Mouse (Mus musculus): ENCODE results near the gene Sgo1. TPM values are rescaled to one million over a fixed set of nuclear protein-coding genes. Genes with fewer than 3 reads are reported as not detected.
"Not testable (repeated sequence)": the region's sequence is repeated elsewhere in the genome, so short reads cannot be mapped to it uniquely, and the experiment has no call there.

The Sgo1 gene
- polyA plus RNA-seq, 1 experiment from 2014 or later: 39.2 TPM

- no peak overlapping the region for H3K9ac ChIP-seq
- H3K27me3 ChIP-seq: no peaks in the 10 kb centered on the region
- H3K4me3 ChIP-seq: no peak overlapping the region
- no peak overlapping the region for H3K4me2 ChIP-seq (replicated peaks)
- no peaks in the 10 kb centered on the region for H3K4me1 ChIP-seq
- peaks cover 2% of the 10 kb centered on the region; the same call in 1 of the 2 replicates for H3K36me3 ChIP-seq
- H3K9me3 ChIP-seq: no peaks in the 10 kb centered on the region
- 86% methylated on average over 3 of the region's 3 CpGs for WGBS
- no peak overlapping the region for H3K27ac ChIP-seq
- ATAC-seq (ENCODE audit: insufficient number of reproducible peaks, insufficient read depth, low FRiP score, low TSS enrichment): no peak
Measured at GRCm38 (mm10) chr17:53664267-53664666, 24.9 kb downstream of the Sgo1 start.

GRCm38 (mm10) chr17:53661056-53661840 lies 27.9 kb downstream of the Sgo1 start:
- Histone ChIP-seq H3K27me3 (no peaks in the 10 kb centered on the region), H3K27ac (no peak overlapping the region), H3K9ac (no peak overlapping the region), H3K36me3 (0 out of 2 replicates have a peak, but pooled peaks cover 2% of the 10 kb centered on the region), H3K4me3 (no peak overlapping the region), H3K4me1 (no peaks in the 10 kb centered on the region), H3K9me3 (no peaks in the 10 kb centered on the region), H3K4me2 (replicated peaks) (no peak overlapping the region)
- WGBS: 78% methylated on average over 6 of the region's 6 CpGs
- ATAC-seq (ENCODE audit: insufficient number of reproducible peaks, insufficient read depth, low FRiP score, low TSS enrichment): no peak

GRCm38 (mm10) chr17:53659738-53660137 lies 29.4 kb downstream of the Sgo1 start:
- 79% methylated on average over 4 of the region's 4 CpGs for WGBS
- no peak for ATAC-seq (ENCODE audit: insufficient number of reproducible peaks, insufficient read depth, low FRiP score, low TSS enrichment)

GRCm38 (mm10) chr17:53659230-53659629 lies 29.9 kb downstream of the Sgo1 start:
- 87% methylated on average over 8 of the region's 8 CpGs for WGBS
- ATAC-seq (ENCODE audit: insufficient number of reproducible peaks, insufficient read depth, low FRiP score, low TSS enrichment): no peak
- no peaks in the 10 kb centered on the region for H3K4me1 ChIP-seq
- no peak overlapping the region for H3K27ac ChIP-seq
- no peak overlapping the region for H3K4me2 ChIP-seq (replicated peaks)
- H3K9me3 ChIP-seq: no peaks in the 10 kb centered on the region
- no peak overlapping the region for H3K9ac ChIP-seq
- H3K4me3 ChIP-seq: no peak overlapping the region
- no peaks in the 10 kb centered on the region for H3K27me3 ChIP-seq
- 0 out of 2 replicates have a peak, but pooled peaks cover 13% of the 10 kb centered on the region for H3K36me3 ChIP-seq

More at GRCm38 (mm10) chr17:53659738-53660137, 29.4 kb downstream of the Sgo1 start:
- no peak overlapping the region for H3K4me3 ChIP-seq
- H3K36me3 ChIP-seq: 0 out of 2 replicates have a peak, but pooled peaks cover 9% of the 10 kb centered on the region
- H3K27ac ChIP-seq: no peak overlapping the region
- H3K27me3 ChIP-seq: no peaks in the 10 kb centered on the region
- no peak overlapping the region for H3K9ac ChIP-seq
- no peak overlapping the region for H3K4me2 ChIP-seq (replicated peaks)
- no peaks in the 10 kb centered on the region for H3K4me1 ChIP-seq
- no peaks in the 10 kb centered on the region for H3K9me3 ChIP-seq

GRCm38 (mm10) chr17:53658668-53659067 lies 30.5 kb downstream of the Sgo1 start:
- Histone ChIP-seq H3K4me2 (replicated peaks) (no peak overlapping the region), H3K27me3 (no peaks in the 10 kb centered on the region), H3K9me3 (no peaks in the 10 kb centered on the region), H3K27ac (no peak overlapping the region), H3K4me3 (no peak overlapping the region), H3K4me1 (no peaks in the 10 kb centered on the region), H3K36me3 (peaks cover 16% of the 10 kb centered on the region; the same call in 1 of the 2 replicates), H3K9ac (no peak overlapping the region)
- no peak for ATAC-seq (ENCODE audit: insufficient number of reproducible peaks, insufficient read depth, low FRiP score, low TSS enrichment)
- 95% methylated on average over 2 of the region's 2 CpGs for WGBS

GRCm38 (mm10) chr17:53657391-53657790 lies 31.7 kb downstream of the Sgo1 start:
- not testable (repeated sequence) for H3K9me3 ChIP-seq; H3K27me3 ChIP-seq; H3K4me2 ChIP-seq (replicated peaks); H3K4me1 ChIP-seq; ATAC-seq (ENCODE audit: insufficient number of reproducible peaks, insufficient read depth, low FRiP score, low TSS enrichment); H3K27ac ChIP-seq; H3K9ac ChIP-seq; H3K4me3 ChIP-seq
- WGBS: 68% methylated on average over 2 of the region's 2 CpGs
- H3K36me3 ChIP-seq: peaks cover 18% of the 10 kb centered on the region; the same call in 1 of the 2 replicates

- Histone ChIP-seq H3K9ac (no peak overlapping the region), H3K4me1 (no peaks in the 10 kb centered on the region), H3K9me3 (no peaks in the 10 kb centered on the region), H3K27me3 (no peaks in the 10 kb centered on the region), H3K4me3 (no peak overlapping the region), H3K36me3 (peaks cover 18% of the 10 kb centered on the region; the same call in 1 of the 2 replicates), H3K4me2 (replicated peaks) (no peak overlapping the region), H3K27ac (no peak overlapping the region)
- no peak for ATAC-seq (ENCODE audit: insufficient number of reproducible peaks, insufficient read depth, low FRiP score, low TSS enrichment)
- WGBS: 61% methylated on average over 6 of the region's 6 CpGs
Measured at GRCm38 (mm10) chr17:53656369-53656860, 32.7 kb downstream of the Sgo1 start.

- H3K9ac ChIP-seq: no peak overlapping the region
- no peak overlapping the region for H3K27ac ChIP-seq
- H3K9me3 ChIP-seq: no peaks in the 10 kb centered on the region
- H3K4me3 ChIP-seq: no peak overlapping the region
- ATAC-seq (ENCODE audit: insufficient number of reproducible peaks, insufficient read depth, low FRiP score, low TSS enrichment): no peak
- 85% methylated on average over 2 of the region's 2 CpGs for WGBS
- H3K36me3 ChIP-seq: peaks cover 18% of the 10 kb centered on the region; the same call in 1 of the 2 replicates
- H3K27me3 ChIP-seq: no peaks in the 10 kb centered on the region
- no peaks in the 10 kb centered on the region for H3K4me1 ChIP-seq
- no peak overlapping the region for H3K4me2 ChIP-seq (replicated peaks)
Measured at GRCm38 (mm10) chr17:53655959-53656358, 33.2 kb downstream of the Sgo1 start.

- H3K36me3 ChIP-seq: peaks cover 15% of the 10 kb centered on the region; the same call in 1 of the 2 replicates
- 87% methylated on average over 6 of the region's 6 CpGs for WGBS
- H3K9ac ChIP-seq: no peak overlapping the region
- H3K4me2 ChIP-seq (replicated peaks): no peak overlapping the region
- H3K4me1 ChIP-seq: no peaks in the 10 kb centered on the region
- ATAC-seq (ENCODE audit: insufficient number of reproducible peaks, insufficient read depth, low FRiP score, low TSS enrichment): no peak
- no peaks in the 10 kb centered on the region for H3K27me3 ChIP-seq
- H3K4me3 ChIP-seq: no peak overlapping the region
- no peaks in the 10 kb centered on the region for H3K9me3 ChIP-seq
- H3K27ac ChIP-seq: no peak overlapping the region
Measured at GRCm38 (mm10) chr17:53655081-53655480, 34.1 kb downstream of the Sgo1 start.

- no peaks in the 10 kb centered on the region for H3K27me3 ChIP-seq
- H3K4me1 ChIP-seq: no peaks in the 10 kb centered on the region
- peaks cover 15% of the 10 kb centered on the region; the same call in 1 of the 2 replicates for H3K36me3 ChIP-seq
- H3K9ac ChIP-seq: no peak overlapping the region
- WGBS: 88% methylated on average over 4 of the region's 4 CpGs
- no peak overlapping the region for H3K4me3 ChIP-seq
- no peak overlapping the region for H3K27ac ChIP-seq
- no peak for ATAC-seq (ENCODE audit: insufficient number of reproducible peaks, insufficient read depth, low FRiP score, low TSS enrichment)
- no peaks in the 10 kb centered on the region for H3K9me3 ChIP-seq
- H3K4me2 ChIP-seq (replicated peaks): no peak overlapping the region
Measured at GRCm38 (mm10) chr17:53654596-53654995, 34.5 kb downstream of the Sgo1 start.

GRCm38 (mm10) chr17:53650251-53650661 lies 38.9 kb downstream of the Sgo1 start:
- no peak overlapping the region for H3K9ac ChIP-seq

GRCm38 (mm10) chr17:53643360-53643759 lies 45.8 kb downstream of the Sgo1 start:
- no peak overlapping the region for H3K9ac ChIP-seq
- WGBS: 81% methylated on average over 4 of the region's 4 CpGs

More at GRCm38 (mm10) chr17:53650251-53650661, 38.9 kb downstream of the Sgo1 start:
- Histone ChIP-seq H3K36me3 (peaks cover 16% of the 10 kb centered on the region; the same call in 1 of the 2 replicates), H3K27ac (no peak overlapping the region), H3K4me3 (no peak overlapping the region), H3K4me1 (no peaks in the 10 kb centered on the region), H3K9me3 (no peaks in the 10 kb centered on the region), H3K4me2 (replicated peaks) (no peak overlapping the region), H3K27me3 (no peaks in the 10 kb centered on the region)
- no peak for ATAC-seq (ENCODE audit: insufficient number of reproducible peaks, insufficient read depth, low FRiP score, low TSS enrichment)
- 70% methylated on average over 2 of the region's 2 CpGs for WGBS

More at GRCm38 (mm10) chr17:53643360-53643759, 45.8 kb downstream of the Sgo1 start:
- Histone ChIP-seq H3K27me3 (no peaks in the 10 kb centered on the region), H3K4me1 (no peaks in the 10 kb centered on the region), H3K9me3 (no peaks in the 10 kb centered on the region), H3K4me2 (replicated peaks) (no peak overlapping the region), H3K4me3 (no peak overlapping the region), H3K36me3 (peaks cover 22% of the 10 kb centered on the region; the same call in 1 of the 2 replicates), H3K27ac (no peak overlapping the region)
- ATAC-seq (ENCODE audit: insufficient number of reproducible peaks, insufficient read depth, low FRiP score, low TSS enrichment): no peak
